Mouse (Mus musculus) testis, adult 2 months (tissue): Measurements from ENCODE around the gene Crb1. TPM values are rescaled to one million over a fixed set of nuclear protein-coding genes. Genes with fewer than 3 reads are reported as not detected.
"Not testable (repeated sequence)": the region's sequence is repeated elsewhere in the genome, so short reads cannot be mapped to it uniquely, and the experiment has no call there.

Experiments used
- H3K27ac ChIP-seq: fragments of 200-500 bp; 2 replicates; pipeline ENCODE4 v1.5.1; 2012; ENCODE audit warnings: low read depth, low read length; ENCODE audit not compliant: control insufficient read depth, insufficient read depth
- H3K27me3 ChIP-seq: fragments of 200-500 bp; 2 replicates; pipeline ENCODE4 v1.6.1; 2012; ENCODE audit warnings: mild to moderate bottlenecking, low read length, moderate library complexity; ENCODE audit not compliant: control insufficient read depth, insufficient read depth
- H3K36me3 ChIP-seq: fragments of 200-500 bp; 2 replicates; pipeline ENCODE4 v1.6.1; 2012; ENCODE audit warnings: mild to moderate bottlenecking, low read length; ENCODE audit not compliant: control insufficient read depth, insufficient read depth
- H3K4me1 ChIP-seq: fragments of 200-500 bp; 2 replicates; pipeline ENCODE4 v1.6.1; 2012; ENCODE audit warnings: low read length; ENCODE audit not compliant: control insufficient read depth, insufficient read depth
- H3K4me3 ChIP-seq: fragments of 200-500 bp; 2 replicates; pipeline ENCODE4 v1.5.1; 2012; ENCODE audit warnings: low read depth, mild to moderate bottlenecking, low read length, moderate library complexity, mixed read lengths; ENCODE audit not compliant: control insufficient read depth
- CTCF ChIP-seq: fragments of 200-500 bp; IDR thresholded peaks from 2 replicates; pipeline ENCODE4 v1.5.1; 2012; ENCODE audit warnings: low read depth, mild to moderate bottlenecking, inconsistent platforms, low read length, moderate library complexity; ENCODE audit not compliant: control insufficient read depth, insufficient read depth, insufficient replicate concordance
- POLR2A ChIP-seq: fragments of 200-500 bp; IDR thresholded peaks from 2 replicates; pipeline ENCODE4 v1.6.1; 2012; ENCODE audit warnings: low read depth, mild to moderate bottlenecking, inconsistent platforms, low read length, moderate library complexity; ENCODE audit not compliant: control insufficient read depth
- polyA plus RNA-seq: library from polyadenylated mRNA; depleted of rRNA; stranded (reverse); fragments of >200 nt; gene quantifications from 2 replicates; pipeline ENCODE4 v1.2.3, GENCODE M21; 2012; rRNA removed

Gene Crb1
- 1.8 and 2.3 TPM in 2 replicates for polyA plus RNA-seq

DNA sequence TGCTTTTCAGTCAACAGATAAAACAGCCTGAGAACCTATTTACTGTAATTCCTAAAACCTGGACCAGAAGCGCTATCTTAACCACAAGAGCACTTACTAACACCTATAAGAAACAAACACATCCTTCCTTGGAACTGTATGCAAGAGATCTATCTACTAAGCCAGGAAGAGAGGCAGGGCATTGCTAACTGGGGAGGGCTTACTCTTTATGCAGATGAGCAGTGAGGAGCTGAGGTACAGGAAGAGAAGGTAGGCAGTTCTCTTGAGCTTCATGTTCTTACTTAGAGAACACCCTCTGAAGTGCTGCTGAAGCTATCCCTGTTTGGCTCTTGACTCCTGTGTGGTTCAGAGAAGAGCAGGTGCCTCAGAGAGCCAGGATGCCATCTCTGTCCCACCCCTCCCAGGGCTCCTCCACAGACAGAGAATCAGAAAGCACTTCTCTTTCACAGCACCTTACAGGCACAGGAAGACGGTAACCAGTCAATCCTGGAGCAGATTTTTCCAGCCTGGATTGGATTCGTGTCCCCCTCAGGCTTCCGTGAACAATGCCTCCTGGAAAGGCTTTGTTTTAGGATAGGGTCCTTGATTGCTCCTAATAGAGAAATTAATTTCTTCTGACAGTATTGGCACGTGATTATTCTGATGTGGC is at the start of gene Crb1:
Crb1 (minus strand) TSS at position 463 of the 649 bp plus-strand sequence.
- H3K4me1 ChIP-seq: no peaks in the 10 kb centered on the region; the same call in 1 of the 2 replicates
- H3K36me3 ChIP-seq: no peaks in the 10 kb centered on the region
- no peaks in the 10 kb centered on the region for H3K27me3 ChIP-seq
- peak within 1 kb of the TSS; percentile 6; the same call in 1 of the 2 replicates for H3K4me3 ChIP-seq
- no peak within 1 kb of the TSS for H3K27ac ChIP-seq
- TF ChIP-seq CTCF (no peak), POLR2A (no peak)

DNA sequence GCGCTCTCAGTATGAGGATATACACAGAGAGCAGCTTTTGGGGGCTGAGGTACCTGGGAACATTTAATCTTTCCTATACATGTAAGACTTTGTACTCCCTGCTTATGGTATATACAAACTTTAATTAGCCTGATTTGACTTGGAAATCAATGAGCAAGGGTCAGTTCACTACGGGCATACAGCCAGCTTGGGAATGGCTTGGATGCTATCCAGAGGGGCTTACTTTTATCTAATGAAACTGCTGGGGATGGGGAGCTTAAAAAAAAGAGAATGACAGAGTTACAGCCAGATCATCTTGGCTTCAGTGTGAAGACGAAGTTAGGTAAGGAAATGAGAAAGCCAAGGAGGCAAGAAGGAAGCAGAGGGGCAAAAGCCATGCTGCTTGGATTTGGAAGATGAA is 48.1 kb upstream of the Crb1 start:
- Histone ChIP-seq H3K4me1 (peaks cover 8% of the 10 kb centered on the region), H3K27ac (no peak overlapping the region), H3K27me3 (no peaks in the 10 kb centered on the region), H3K4me3 (no peak overlapping the region), H3K36me3 (no peaks in the 10 kb centered on the region)
- TF ChIP-seq CTCF: no peak
- no peak for TF ChIP-seq POLR2A

DNA sequence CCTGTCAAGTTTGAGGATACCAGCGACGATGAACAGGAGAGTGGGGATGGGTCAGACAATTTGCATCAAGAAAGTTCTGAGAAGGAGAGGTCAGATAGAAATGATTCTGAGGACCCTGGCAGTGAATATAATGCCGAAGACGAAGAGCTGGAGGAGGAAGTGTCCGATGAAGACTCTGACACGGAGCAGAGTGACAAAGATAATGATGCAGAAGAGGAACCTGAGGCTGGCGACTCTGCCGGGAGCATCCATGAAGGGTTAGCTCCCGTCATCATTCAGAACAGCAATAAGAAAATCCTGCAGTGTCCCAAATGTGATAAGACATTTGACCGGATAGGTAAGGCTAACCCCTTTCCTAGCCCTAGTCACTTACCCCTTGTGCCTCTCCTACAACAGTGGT is 47.0 kb upstream of the Crb1 start:
- no peak for TF ChIP-seq POLR2A
- no peak for TF ChIP-seq CTCF
- Histone ChIP-seq H3K27ac (no peak overlapping the region), H3K4me3 (no peak overlapping the region), H3K36me3 (no peaks in the 10 kb centered on the region), H3K4me1 (peaks cover 8% of the 10 kb centered on the region), H3K27me3 (no peaks in the 10 kb centered on the region)

DNA sequence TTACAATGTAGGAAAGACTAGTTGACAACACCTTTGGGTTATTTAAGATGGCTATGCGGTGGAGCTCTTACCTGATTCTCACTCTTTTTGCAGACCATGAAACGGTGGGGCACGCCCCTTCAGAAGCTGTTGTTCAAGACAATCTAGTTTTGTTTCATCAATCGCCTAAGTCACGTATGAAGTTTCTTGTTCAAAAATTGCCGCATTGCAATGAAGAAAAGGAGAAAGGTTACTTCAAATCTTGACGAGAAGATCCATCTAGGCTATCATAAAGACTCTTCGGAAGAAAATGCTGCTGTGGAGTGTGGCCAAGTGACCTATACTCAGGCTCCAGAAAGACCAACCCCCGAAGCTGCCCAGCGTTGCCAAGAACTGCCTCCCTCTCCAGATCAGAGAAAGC is 46.0 kb upstream of the Crb1 start:
- H3K4me1 ChIP-seq: peaks cover 8% of the 10 kb centered on the region
- H3K27me3 ChIP-seq: no peaks in the 10 kb centered on the region
- no peak overlapping the region; the same call in 1 of the 2 replicates for H3K27ac ChIP-seq
- H3K4me3 ChIP-seq: peak overlapping the region; percentile 88; the same call in 1 of the 2 replicates
- no peak for TF ChIP-seq CTCF
- TF ChIP-seq POLR2A: no peak
- no peaks in the 10 kb centered on the region for H3K36me3 ChIP-seq

DNA sequence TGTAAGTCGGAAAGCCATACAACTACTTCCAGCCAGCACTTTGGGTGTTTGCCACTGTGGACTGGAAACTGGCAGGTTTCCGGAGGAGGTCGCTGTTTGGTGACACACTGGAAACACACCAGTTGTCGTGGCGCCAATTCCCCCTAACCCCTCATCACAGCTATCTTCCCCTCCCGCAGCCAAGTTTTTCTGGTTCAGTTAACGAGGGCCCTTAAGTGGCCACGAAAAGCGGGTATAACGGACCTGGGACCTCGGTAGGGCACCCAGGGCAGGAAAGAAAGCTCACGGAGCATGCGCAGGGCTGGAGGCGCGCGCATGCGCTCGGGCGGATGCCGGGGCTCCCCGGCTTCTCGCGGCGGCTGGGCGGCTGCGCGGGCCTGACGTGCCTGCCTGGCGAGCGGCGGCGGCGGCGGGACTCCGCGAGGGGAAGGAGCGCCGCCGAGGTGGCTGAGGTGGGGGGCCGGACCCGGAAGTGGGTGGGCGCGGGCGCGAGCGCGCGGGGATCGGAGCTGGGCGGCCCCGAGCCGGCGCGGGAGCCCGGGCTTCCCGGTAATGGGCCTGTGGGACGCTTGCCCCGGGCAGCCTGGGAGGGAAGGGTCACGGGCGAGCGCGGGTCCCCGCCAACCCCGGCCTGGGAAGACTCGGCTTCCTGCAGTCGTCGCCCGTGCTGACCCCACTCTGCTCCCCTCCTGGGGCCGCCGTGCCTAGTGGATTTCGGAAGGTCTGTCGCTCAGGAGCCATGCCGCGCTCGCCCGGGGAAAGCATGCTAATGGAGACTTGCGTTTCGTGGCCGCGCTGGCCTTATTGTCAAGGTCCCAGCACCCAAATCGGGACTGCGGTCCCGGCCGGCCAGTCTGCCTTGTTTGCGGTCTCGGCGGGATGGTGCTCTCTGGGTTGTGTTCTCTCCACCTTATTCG is 45.2 kb upstream of the Crb1 start, which contains the start of gene Zbtb41:
Zbtb41 (plus strand) TSS at position 414 of the 917 bp plus-strand sequence.
- Histone ChIP-seq H3K27ac (peak within 1 kb of the TSS; percentile 93), H3K36me3 (no peaks in the 10 kb centered on the region), H3K4me3 (peak within 1 kb of the TSS; percentile 88), H3K27me3 (no peaks in the 10 kb centered on the region), H3K4me1 (peaks cover 8% of the 10 kb centered on the region)
- peak; percentile 37; the same call in 1 of the 2 replicates for TF ChIP-seq CTCF
- TF ChIP-seq POLR2A: peak; percentile 74

DNA sequence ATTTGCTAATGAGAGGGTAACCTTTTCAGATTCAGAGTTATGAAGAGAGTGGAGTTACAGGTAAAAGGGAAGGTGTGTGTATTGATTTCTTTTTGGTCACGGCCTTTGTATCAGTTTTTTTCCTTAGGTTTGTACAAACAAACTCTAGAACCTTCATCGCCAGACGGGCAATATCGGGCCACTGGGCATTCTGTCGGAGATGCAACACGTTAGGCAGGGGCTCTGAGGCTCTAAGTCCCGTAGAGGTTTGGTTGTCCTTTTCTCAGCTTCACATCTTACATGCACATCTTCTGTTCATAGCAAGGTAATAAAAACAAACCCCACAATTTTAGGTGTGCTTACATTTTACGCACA is 44.6 kb upstream of the Crb1 start:
- TF ChIP-seq CTCF (no peak), POLR2A (no peak)
- Histone ChIP-seq H3K27ac (peak overlapping the region; percentile 93), H3K27me3 (no peaks in the 10 kb centered on the region), H3K4me1 (peaks cover 8% of the 10 kb centered on the region), H3K4me3 (peak overlapping the region; percentile 88), H3K36me3 (no peaks in the 10 kb centered on the region)

DNA sequence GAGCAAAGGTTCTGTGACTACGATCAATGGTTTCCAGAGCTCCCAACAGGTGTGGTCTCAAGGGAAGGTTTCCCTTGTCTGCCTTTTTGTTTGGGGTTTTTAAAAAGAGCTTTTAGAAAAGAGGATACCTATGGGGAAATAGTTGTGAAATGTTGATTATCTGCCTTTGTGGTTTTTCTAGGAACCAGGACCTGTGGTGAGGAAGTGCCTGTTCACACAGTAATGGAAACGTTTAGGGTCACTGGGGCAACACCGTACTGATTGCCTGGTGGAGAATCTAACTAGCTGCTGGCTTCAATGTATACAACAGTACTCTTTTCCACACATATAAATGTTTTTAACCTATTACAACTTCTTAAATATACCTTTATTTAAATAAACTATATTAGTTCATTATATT is 36.6 kb upstream of the Crb1 start:
- Histone ChIP-seq H3K36me3 (no peaks in the 10 kb centered on the region), H3K27ac (no peak overlapping the region), H3K4me1 (no peaks in the 10 kb centered on the region), H3K27me3 (no peaks in the 10 kb centered on the region), H3K4me3 (no peak overlapping the region)
- TF ChIP-seq POLR2A (no peak), CTCF (no peak)

DNA sequence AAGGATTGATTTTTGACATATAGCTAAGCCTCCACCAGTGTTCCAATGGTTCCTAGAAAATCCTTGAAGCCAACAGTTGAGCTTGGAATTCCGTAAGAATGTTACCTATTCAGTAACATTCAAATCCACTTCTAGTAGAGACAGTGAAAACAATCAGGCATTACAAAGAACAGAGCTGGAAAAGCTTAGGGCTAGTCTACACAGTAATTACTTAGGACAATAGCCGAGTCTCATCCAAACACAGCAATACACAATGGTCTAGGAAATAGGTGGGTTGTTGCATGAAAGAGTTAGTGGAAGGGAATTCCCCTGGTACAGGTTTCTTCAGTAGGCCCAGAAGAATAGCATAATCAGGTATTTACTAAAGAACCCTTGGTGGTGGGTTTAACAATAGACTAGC is 35.5 kb upstream of the Crb1 start:
- H3K4me3 ChIP-seq, H3K4me1 ChIP-seq, H3K27me3 ChIP-seq, H3K27ac ChIP-seq, H3K36me3 ChIP-seq: not testable (repeated sequence)
